Mouse (Mus musculus): ENCODE data around the gene Cracr2b.

GRCm38 (mm10) chr7:141430585-141431240 lies 30.2 kb upstream of the Cracr2b start:
- TF ChIP-seq EP300 (IDR thresholded peaks at IDR 0.05; ENCODE audit: low read depth) (no peak), CTCF (IDR thresholded peaks at IDR 0.05; ENCODE audit: low read depth) (no peak)
